Mouse (Mus musculus): ENCODE measurements around the gene Col4a3bp. TPM values are rescaled to one million over a fixed set of nuclear protein-coding genes. Genes with fewer than 3 reads are reported as not detected.

The Col4a3bp gene
- polyA plus RNA-seq, 1 experiment, result 13.6 TPM

GRCm38 (mm10) chr13:96681088-96681620, 138.7 kb downstream of the Col4a3bp start:
- H3K4me3 ChIP-seq (ENCODE audit: insufficient read depth, low read depth, low read length), result no peak overlapping the region
- DNase-seq, result no peak
- H3K27me3 ChIP-seq (replicated peaks; ENCODE audit: control insufficient read depth, insufficient read depth, low read length), result no peaks in the 10 kb centered on the region; the same call in 1 of the 2 replicates
- TF ChIP-seq CTCF (conservative IDR thresholded peaks at IDR 0.05; ENCODE audit: insufficient read depth, insufficient read length, low read depth, low read length) (no peak), POLR2A (IDR thresholded peaks at IDR 0.05; ENCODE audit: low read depth, low read length) (no peak)
- H3K27ac ChIP-seq (ENCODE audit: insufficient read depth, low read depth, low read length), result no peak overlapping the region; the same call in 1 of the 2 replicates
- no peaks in the 10 kb centered on the region for H3K4me1 ChIP-seq (ENCODE audit: control insufficient read depth, insufficient read depth, low read length)
- no peaks in the 10 kb centered on the region for H3K36me3 ChIP-seq (ENCODE audit: control insufficient read depth, insufficient read depth, low read length)

- 83% methylated on average over 5 of the region's 5 CpGs for WGBS
- no peaks in the 10 kb centered on the region for H3K36me3 ChIP-seq (ENCODE audit: control insufficient read depth, insufficient read depth, low read length)
- no peaks in the 10 kb centered on the region for H3K4me1 ChIP-seq (ENCODE audit: control insufficient read depth, insufficient read depth, low read length)
- DNase-seq, result no peak
- H3K27ac ChIP-seq (ENCODE audit: insufficient read depth, low read depth, low read length), result no peak overlapping the region
- H3K4me3 ChIP-seq (ENCODE audit: insufficient read depth, low read depth, low read length), result no peak overlapping the region
- H3K27me3 ChIP-seq (replicated peaks; ENCODE audit: control insufficient read depth, insufficient read depth, low read length), result no peaks in the 10 kb centered on the region
- TF ChIP-seq CTCF (conservative IDR thresholded peaks at IDR 0.05; ENCODE audit: insufficient read depth, insufficient read length, low read depth, low read length) (no peak), POLR2A (IDR thresholded peaks at IDR 0.05; ENCODE audit: low read depth, low read length) (no peak)
These were observed 142.4 kb downstream of the Col4a3bp start for GRCm38 (mm10) chr13:96684779-96685178.

- Histone ChIP-seq H3K27me3 (replicated peaks; ENCODE audit: control insufficient read depth, insufficient read depth, low read length) (no peaks in the 10 kb centered on the region), H3K4me3 (ENCODE audit: insufficient read depth, low read depth, low read length) (no peak overlapping the region), H3K27ac (ENCODE audit: insufficient read depth, low read depth, low read length) (peak overlapping the region; percentile 45; the same call in 1 of the 2 replicates), H3K36me3 (ENCODE audit: control insufficient read depth, insufficient read depth, low read length) (no peaks in the 10 kb centered on the region), H3K4me1 (ENCODE audit: control insufficient read depth, insufficient read depth, low read length) (no peaks in the 10 kb centered on the region)
- WGBS, result 54% methylated on average over 9 of the region's 9 CpGs
- DNase-seq, result peak; percentile 43
- TF ChIP-seq CTCF (conservative IDR thresholded peaks at IDR 0.05; ENCODE audit: insufficient read depth, insufficient read length, low read depth, low read length), result no peak
- no peak for TF ChIP-seq POLR2A (IDR thresholded peaks at IDR 0.05; ENCODE audit: low read depth, low read length)
These were observed 144.8 kb downstream of the Col4a3bp start for GRCm38 (mm10) chr13:96687261-96687660.

Other genes starting within 250 kb of the Col4a3bp start
- gene Poc5, start 154.3 kb upstream of the Col4a3bp start, polyA plus RNA-seq (2012; rRNA removed), result 5.2 and 7.1 TPM in 2 replicates
- gene Ankdd1b, start 71.4 kb upstream of the Col4a3bp start, polyA plus RNA-seq (2012; rRNA removed), result 0.36 and 0.76 TPM in 2 replicates
- not detected in 2 replicates for gene Gm17622, start 51.9 kb upstream of the Col4a3bp start, polyA plus RNA-seq (2012; rRNA removed)
- gene Polk, start within 50 bp of the Col4a3bp start, polyA plus RNA-seq (2012; rRNA removed), result 1.7 and 1.9 TPM in 2 replicates
- gene Hmgcr, start 128.3 kb downstream of the Col4a3bp start, polyA plus RNA-seq (2012; rRNA removed), result 18.7 and 33.7 TPM in 2 replicates
- 0.01 TPM in 1 of 2 replicates, not detected in the other for gene Ankrd31, start 205.7 kb downstream of the Col4a3bp start, polyA plus RNA-seq (2012; rRNA removed)